Mouse (Mus musculus): ENCODE measurements around the gene 1700088E04Rik.

- TF ChIP-seq GATA1 (IDR thresholded peaks at IDR 0.05; ENCODE audit: borderline replicate concordance, low read length), result no peak
- TF ChIP-seq FLI1 (IDR thresholded peaks at IDR 0.05; ENCODE audit: low read length), result no peak
Observed at GRCm38 (mm10) chr15:79098868-79099267, 42.2 kb downstream of the 1700088E04Rik start.

Measured in megakaryocyte, embryonic 14.5 days (primary cell).